Mouse (Mus musculus) embryonic facial prominence, embryonic 12.5 days (tissue): ENCODE results near the gene Retreg2. TPM values are rescaled to one million over a fixed set of nuclear protein-coding genes. Genes with fewer than 3 reads are reported as not detected.
A peak's percentile ranks its signal among the peaks of the same experiment; 100 is the strongest.

Experiments
- ATAC-seq: fragments of 200-750 bp; cut with Nextera tagmentation; 2 replicates; pipeline ENCODE4 v1.8.0; 2017; ENCODE audit not compliant: insufficient number of reproducible peaks, insufficient read depth, low FRiP score, low TSS enrichment
- H3K27ac ChIP-seq: fragments of 300-500 bp; sonication (generic); 2 replicates; pipeline ENCODE4 v1.5.1; 2016; ENCODE audit warnings: mild to moderate bottlenecking
- H3K27me3 ChIP-seq: fragments of 300-500 bp; sonication (generic); 2 replicates; pipeline ENCODE4 v1.6.1; 2016; ENCODE audit warnings: mild to moderate bottlenecking, moderate library complexity
- H3K36me3 ChIP-seq: fragments of 300-500 bp; sonication (generic); 2 replicates; pipeline ENCODE4 v1.6.1; 2016; ENCODE audit warnings: mild to moderate bottlenecking
- H3K4me1 ChIP-seq: fragments of 300-500 bp; sonication (generic); 2 replicates; pipeline ENCODE4 v1.6.1; 2016
- H3K4me2 ChIP-seq: fragments of 300-500 bp; sonication (generic); replicated peaks from 2 replicates; pipeline ENCODE4 v1.6.1; 2016; ENCODE audit warnings: mild to moderate bottlenecking, moderate library complexity
- H3K4me3 ChIP-seq: fragments of 300-500 bp; sonication (generic); 2 replicates; pipeline ENCODE4 v1.5.1; 2016; ENCODE audit warnings: mild to moderate bottlenecking
- H3K9ac ChIP-seq: fragments of 300-500 bp; sonication (generic); 2 replicates; pipeline ENCODE4 v1.6.1; 2016; ENCODE audit warnings: mild to moderate bottlenecking, moderate library complexity
- H3K9me3 ChIP-seq: fragments of 300-500 bp; sonication (generic); 2 replicates; pipeline ENCODE4 v1.6.1; 2016; ENCODE audit warnings: mild to moderate bottlenecking, moderate library complexity
- WGBS: fragments of 180-500 bp; shearing (Covaris S2); methylation state at CpG from one replicate; pipeline ENCODE4 v1.1.7; 2016; 5-methylcytosine and 5-hydroxymethylcytosine counted together
- polyA plus RNA-seq: library from polyadenylated mRNA; unstranded; fragments of >200 nt; fragmentation: Nextera tagmentation; extraction: Ambion mirVana; gene quantifications from 2 replicates; pipeline ENCODE4 v1.2.1, GENCODE M21; 2016

The Retreg2 gene
- polyA plus RNA-seq, 1 experiment from 2014 or later: 43.4 TPM

GRCm38 (mm10) chr1:75192452-75192851 lies 49.9 kb downstream of the Retreg2 start:
- H3K9ac ChIP-seq: peak overlapping the region; percentile 78
- H3K4me2 ChIP-seq: peak overlapping the region; percentile 80
- H3K27me3 ChIP-seq: no peaks in the 10 kb centered on the region
- peak overlapping the region; percentile 65 for H3K4me3 ChIP-seq
- WGBS: under 1% methylated on average over 19 of the region's 19 CpGs
- peaks cover 22% of the 10 kb centered on the region for H3K36me3 ChIP-seq
- H3K4me1 ChIP-seq: peaks cover 17% of the 10 kb centered on the region
- H3K27ac ChIP-seq: peak overlapping the region; percentile 88
- no peaks in the 10 kb centered on the region for H3K9me3 ChIP-seq
- ATAC-seq: no peak

Other genes starting within 250 kb of the Retreg2 start
- gene Cryba2, start 249.6 kb upstream of the Retreg2 start, polyA plus RNA-seq: 8.4 and 16.1 TPM in 2 replicates
- gene Cfap65, start 207.2 kb upstream of the Retreg2 start, polyA plus RNA-seq: 0.04 and 0.06 TPM in 2 replicates
- 0.18 and 0.60 TPM in 2 replicates for gene Ihh, start 191.1 kb upstream of the Retreg2 start, polyA plus RNA-seq
- gene Nhej1, start 17.6 kb upstream of the Retreg2 start, polyA plus RNA-seq: 10.9 and 11.3 TPM in 2 replicates
- 0.08 and 0.10 TPM in 2 replicates for gene Slc23a3, start 8.9 kb upstream of the Retreg2 start, polyA plus RNA-seq
- 45.1 and 46.2 TPM in 2 replicates for gene Cnppd1, start 67 bp upstream of the Retreg2 start, polyA plus RNA-seq
- 40.6 and 42.4 TPM in 2 replicates for gene Zfand2b, start 25.9 kb downstream of the Retreg2 start, polyA plus RNA-seq
- 30.8 and 35.7 TPM in 2 replicates for gene Abcb6, start 37.6 kb downstream of the Retreg2 start, polyA plus RNA-seq
- 27.6 and 31.5 TPM in 2 replicates for gene Ankzf1, start 49.4 kb downstream of the Retreg2 start, polyA plus RNA-seq
- gene Atg9a, start 49.4 kb downstream of the Retreg2 start, polyA plus RNA-seq: 29.0 and 32.5 TPM in 2 replicates
- gene Glb1l, start 68.0 kb downstream of the Retreg2 start, polyA plus RNA-seq: 21.6 and 21.7 TPM in 2 replicates
- 132 and 138 TPM in 2 replicates for gene Stk16, start 68.1 kb downstream of the Retreg2 start, polyA plus RNA-seq
- gene Tuba4a, start 77.1 kb downstream of the Retreg2 start, polyA plus RNA-seq: 16.2 and 18.7 TPM in 2 replicates
- gene A630095N17Rik, start 89.3 kb downstream of the Retreg2 start, polyA plus RNA-seq: not detected in 2 replicates
- 40.0 and 45.0 TPM in 2 replicates for gene Dnajb2, start 93.6 kb downstream of the Retreg2 start, polyA plus RNA-seq
- 2.0 and 2.5 TPM in 2 replicates for gene Ptprn, start 121.7 kb downstream of the Retreg2 start, polyA plus RNA-seq
- 1.8 and 5.4 TPM in 2 replicates for gene Resp18, start 135.6 kb downstream of the Retreg2 start, polyA plus RNA-seq
- gene Dnpep, start 175.2 kb downstream of the Retreg2 start, polyA plus RNA-seq: 136 and 143 TPM in 2 replicates
- 15.9 and 20.1 TPM in 2 replicates for gene Des, start 217.6 kb downstream of the Retreg2 start, polyA plus RNA-seq
- 26.1 and 26.7 TPM in 2 replicates for gene Speg, start 232.5 kb downstream of the Retreg2 start, polyA plus RNA-seq